Mouse (Mus musculus): ENCODE measurements around the gene Ubash3a. TPM values are rescaled to one million over a fixed set of nuclear protein-coding genes. Genes with fewer than 3 reads are reported as not detected.

Ubash3a gene
- 0.29 and 0.37 TPM in 2 replicates for polyA plus RNA-seq (2016; fragmentation: Nextera tagmentation; extraction: Ambion mirVana)

DNA sequence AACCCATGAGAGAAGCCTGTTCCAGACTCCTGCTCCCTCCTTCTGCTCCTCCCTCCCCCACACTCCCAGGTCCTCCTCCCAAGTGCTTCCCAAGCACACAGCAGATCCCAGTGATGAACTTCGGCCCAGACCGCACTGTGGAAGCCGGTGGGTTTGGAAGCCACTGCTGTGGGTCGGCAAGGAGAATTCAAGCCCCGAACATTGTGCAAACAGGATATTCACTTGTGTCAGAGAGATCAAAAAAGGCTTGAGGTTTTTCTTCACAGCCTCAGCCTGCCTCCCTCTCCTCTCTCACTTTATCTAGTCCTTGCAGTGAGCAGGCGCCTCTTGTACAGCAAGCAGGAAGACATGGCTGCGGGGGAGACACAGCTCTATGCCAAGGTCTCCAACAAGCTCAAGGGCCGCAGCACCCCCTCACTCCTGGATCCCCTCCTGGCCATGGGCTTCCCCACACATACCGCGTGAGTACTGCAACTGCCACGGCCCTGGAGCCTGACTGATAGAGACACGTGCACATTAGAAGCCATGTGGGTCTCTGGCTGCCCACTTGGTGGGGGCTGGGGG, at the start of gene Ubash3a:
Gene Ubash3a, plus strand, starts transcription at position 103 of the 564 bp plus-strand sequence.
- WGBS: 74% methylated on average over 12 of the region's 12 CpGs
- H3K4me2 ChIP-seq (replicated peaks): no peak within 1 kb of the TSS
- no peaks in the 10 kb centered on the region for H3K4me1 ChIP-seq
- ATAC-seq (ENCODE audit: insufficient number of reproducible peaks, insufficient read depth, low FRiP score, low TSS enrichment): no peak
- H3K9ac ChIP-seq: no peak within 1 kb of the TSS
- H3K27ac ChIP-seq: no peak within 1 kb of the TSS
- H3K27me3 ChIP-seq: no peaks in the 10 kb centered on the region
- H3K36me3 ChIP-seq: no peaks in the 10 kb centered on the region
- H3K4me3 ChIP-seq: no peak within 1 kb of the TSS
- H3K9me3 ChIP-seq: no peaks in the 10 kb centered on the region

DNA sequence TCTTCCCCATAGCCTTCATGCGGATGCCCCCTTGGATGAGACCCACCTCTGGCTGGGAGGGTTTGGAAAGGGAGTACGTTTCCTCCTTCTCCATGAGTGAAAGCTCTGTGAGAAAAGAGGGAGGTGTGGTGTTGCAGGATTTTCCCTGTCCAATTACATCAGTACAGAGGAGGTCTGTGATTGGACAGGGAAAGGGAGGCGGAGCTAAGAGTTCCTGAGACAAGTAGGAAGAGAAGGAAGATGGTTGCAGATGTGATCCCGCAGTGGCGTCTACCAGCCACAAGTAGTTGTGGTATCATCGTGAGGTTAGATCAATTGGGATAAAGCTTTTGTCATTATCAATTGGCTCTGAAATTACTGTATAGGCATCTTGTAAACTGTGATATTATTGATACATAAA, 49.8 kb upstream of the Ubash3a start:
- Histone ChIP-seq H3K4me1 (no peaks in the 10 kb centered on the region), H3K27ac (no peak overlapping the region), H3K9ac (no peak overlapping the region), H3K4me2 (replicated peaks) (no peak overlapping the region), H3K27me3 (no peaks in the 10 kb centered on the region), H3K4me3 (no peak overlapping the region), H3K9me3 (no peaks in the 10 kb centered on the region), H3K36me3 (no peaks in the 10 kb centered on the region)
- no peak for ATAC-seq (ENCODE audit: insufficient number of reproducible peaks, insufficient read depth, low FRiP score, low TSS enrichment)
- 74% methylated on average over 6 of the region's 6 CpGs for WGBS

DNA sequence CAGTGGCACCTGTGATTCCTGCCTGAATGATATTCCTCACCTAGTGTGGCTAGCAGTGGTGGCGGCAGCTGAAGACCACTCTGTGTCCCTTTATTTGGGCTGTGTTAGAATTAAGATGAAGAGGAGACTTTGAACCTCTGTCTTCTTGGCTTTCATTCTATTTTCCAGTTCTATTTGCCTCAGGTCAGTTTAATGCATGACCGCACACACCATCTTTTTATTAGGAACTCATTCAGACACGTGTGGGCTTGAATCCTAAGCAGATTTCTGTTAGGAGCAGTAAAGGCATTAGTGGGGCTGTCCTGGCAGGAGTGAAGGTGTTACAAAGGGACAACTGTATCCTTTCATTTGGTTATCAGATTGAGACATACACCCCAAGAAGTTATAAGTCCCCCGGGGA, 47.4 kb upstream of the Ubash3a start:
- 75% methylated on average over 4 of the region's 4 CpGs for WGBS
- no peaks in the 10 kb centered on the region for H3K36me3 ChIP-seq
- H3K9me3 ChIP-seq: no peaks in the 10 kb centered on the region
- ATAC-seq (ENCODE audit: insufficient number of reproducible peaks, insufficient read depth, low FRiP score, low TSS enrichment): no peak
- no peak overlapping the region for H3K9ac ChIP-seq
- H3K27ac ChIP-seq: no peak overlapping the region
- H3K4me3 ChIP-seq: no peak overlapping the region
- no peaks in the 10 kb centered on the region for H3K4me1 ChIP-seq
- H3K4me2 ChIP-seq (replicated peaks): no peak overlapping the region
- no peaks in the 10 kb centered on the region for H3K27me3 ChIP-seq

DNA sequence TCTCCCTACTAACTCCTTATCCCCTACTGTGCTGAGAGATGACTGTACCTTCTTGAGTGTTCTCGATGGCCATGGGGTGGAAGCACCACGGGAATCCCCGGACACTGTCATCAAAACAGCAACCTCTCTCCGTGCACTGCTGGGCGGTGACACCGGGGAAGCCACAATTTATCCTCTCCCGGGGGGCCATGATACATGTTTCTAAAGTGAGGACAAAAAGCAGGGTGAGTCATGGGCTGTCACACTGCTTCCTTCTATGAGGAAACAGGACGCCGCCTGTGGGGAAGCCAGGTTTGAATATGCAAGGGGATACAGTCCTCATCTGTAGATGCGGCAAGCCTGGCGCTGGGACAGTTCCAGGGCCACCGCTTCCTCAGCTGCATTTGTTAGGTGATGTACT, 45.1 kb upstream of the Ubash3a start:
- no peak for ATAC-seq (ENCODE audit: insufficient number of reproducible peaks, insufficient read depth, low FRiP score, low TSS enrichment)
- Histone ChIP-seq H3K9ac (no peak overlapping the region), H3K4me3 (no peak overlapping the region), H3K36me3 (no peaks in the 10 kb centered on the region), H3K9me3 (no peaks in the 10 kb centered on the region), H3K27me3 (no peaks in the 10 kb centered on the region), H3K4me1 (no peaks in the 10 kb centered on the region), H3K4me2 (replicated peaks) (no peak overlapping the region), H3K27ac (no peak overlapping the region)
- WGBS: 90% methylated on average over 12 of the region's 12 CpGs

DNA sequence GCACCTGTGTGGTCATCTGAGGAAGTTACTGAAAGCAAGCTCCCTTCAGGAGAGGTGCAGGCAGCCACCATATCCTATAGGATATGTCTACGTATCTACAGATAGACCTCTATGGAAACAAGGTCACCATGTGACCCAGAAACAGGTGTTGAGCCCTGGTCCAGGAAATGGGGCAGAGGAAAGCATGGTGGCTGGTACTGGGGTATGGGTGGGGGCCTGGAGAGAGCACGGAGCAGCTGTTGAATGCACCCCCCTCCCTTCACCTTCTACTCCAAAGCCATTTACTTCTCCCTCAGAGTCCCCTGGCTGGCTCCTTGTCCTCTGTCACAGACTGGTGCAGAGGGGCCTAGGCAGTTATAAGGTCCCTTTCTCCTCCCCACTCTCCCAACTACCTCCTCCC, 43.9 kb upstream of the Ubash3a start:
- H3K27ac ChIP-seq: no peak overlapping the region
- H3K36me3 ChIP-seq: no peaks in the 10 kb centered on the region
- WGBS: 82% methylated on average over 2 of the region's 2 CpGs
- no peaks in the 10 kb centered on the region for H3K9me3 ChIP-seq
- H3K9ac ChIP-seq: no peak overlapping the region
- H3K4me2 ChIP-seq (replicated peaks): no peak overlapping the region
- no peaks in the 10 kb centered on the region for H3K4me1 ChIP-seq
- no peaks in the 10 kb centered on the region for H3K27me3 ChIP-seq
- ATAC-seq (ENCODE audit: insufficient number of reproducible peaks, insufficient read depth, low FRiP score, low TSS enrichment): no peak
- no peak overlapping the region for H3K4me3 ChIP-seq

DNA sequence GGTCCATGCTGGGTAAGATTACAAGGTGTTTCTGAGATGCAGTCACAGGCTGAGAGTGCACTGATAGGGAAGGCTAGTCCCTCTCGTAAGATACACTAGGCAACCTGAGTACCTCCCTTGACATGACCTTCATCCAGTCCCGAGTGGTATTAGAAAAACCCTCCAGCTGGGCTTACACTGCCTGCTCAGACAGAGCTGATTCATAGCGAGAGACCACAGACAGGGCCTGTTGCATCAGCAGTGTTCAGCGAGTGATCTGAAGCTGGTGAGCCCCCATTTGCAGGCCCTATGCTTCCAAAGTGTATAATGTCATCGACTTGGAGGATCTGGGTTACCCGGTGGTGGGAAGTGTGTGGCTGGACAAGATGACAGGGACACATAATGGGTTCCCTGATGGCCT, 42.5 kb upstream of the Ubash3a start, which contains the start of gene Tff1:
Gene Tff1, minus strand, starts transcription at position 151 of the 400 bp plus-strand sequence.
- H3K36me3 ChIP-seq: no peaks in the 10 kb centered on the region
- H3K4me1 ChIP-seq: no peaks in the 10 kb centered on the region
- no peaks in the 10 kb centered on the region for H3K9me3 ChIP-seq
- no peak within 1 kb of the TSS for H3K9ac ChIP-seq
- no peak within 1 kb of the TSS for H3K27ac ChIP-seq
- no peak within 1 kb of the TSS for H3K4me3 ChIP-seq
- no peak within 1 kb of the TSS for H3K4me2 ChIP-seq (replicated peaks)
- no peak for ATAC-seq (ENCODE audit: insufficient number of reproducible peaks, insufficient read depth, low FRiP score, low TSS enrichment)
- H3K27me3 ChIP-seq: no peaks in the 10 kb centered on the region
- 92% methylated on average over 6 of the region's 6 CpGs for whole genome bisulfite sequencing

DNA sequence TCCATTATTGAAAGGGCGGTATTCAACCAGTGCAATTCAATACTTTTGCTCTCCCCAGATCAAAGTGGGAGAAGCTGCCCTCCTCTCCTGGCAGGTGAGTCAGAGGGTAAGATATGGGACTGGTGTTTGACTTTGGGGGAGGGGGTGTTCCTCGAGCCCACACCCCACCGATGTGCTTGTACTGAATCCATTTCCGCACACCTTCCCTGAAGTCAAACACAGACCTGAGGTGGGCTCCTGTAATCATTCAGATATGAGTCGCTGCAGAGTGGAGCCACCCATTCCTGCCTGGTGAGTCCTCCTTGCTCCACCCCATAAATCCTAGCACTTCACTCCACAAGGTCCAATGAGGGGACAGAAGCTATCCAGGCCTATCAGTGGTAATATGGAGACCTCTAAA, 37.9 kb upstream of the Ubash3a start:
- H3K4me3 ChIP-seq: no peak overlapping the region
- no peaks in the 10 kb centered on the region for H3K9me3 ChIP-seq
- no peak overlapping the region for H3K27ac ChIP-seq
- no peak for ATAC-seq (ENCODE audit: insufficient number of reproducible peaks, insufficient read depth, low FRiP score, low TSS enrichment)
- H3K27me3 ChIP-seq: no peaks in the 10 kb centered on the region
- 88% methylated on average over 5 of the region's 5 CpGs for WGBS
- H3K4me2 ChIP-seq (replicated peaks): no peak overlapping the region
- H3K4me1 ChIP-seq: no peaks in the 10 kb centered on the region
- no peaks in the 10 kb centered on the region for H3K36me3 ChIP-seq
- H3K9ac ChIP-seq: no peak overlapping the region

DNA sequence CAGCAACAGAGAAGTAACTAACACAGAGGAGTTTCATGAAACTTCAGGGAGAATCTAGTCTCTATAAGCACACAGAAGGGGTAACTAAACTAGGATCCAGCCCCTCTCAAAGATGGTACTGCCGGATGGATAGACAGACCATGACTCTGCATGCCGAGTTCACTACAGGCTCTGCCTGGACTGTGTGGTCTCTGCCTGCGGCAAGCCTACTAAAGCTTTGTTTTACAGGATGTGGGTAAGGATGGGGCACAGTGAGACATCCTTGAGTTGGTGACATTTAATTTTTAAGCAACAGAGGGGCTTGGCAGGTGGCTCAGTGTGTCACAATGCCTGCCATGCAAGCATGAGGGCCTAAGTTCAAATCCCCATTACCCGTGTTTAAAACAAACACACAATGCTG, 31.4 kb upstream of the Ubash3a start:
- no peaks in the 10 kb centered on the region for H3K9me3 ChIP-seq
- WGBS: 91% methylated on average over 4 of the region's 4 CpGs
- no peak for ATAC-seq (ENCODE audit: insufficient number of reproducible peaks, insufficient read depth, low FRiP score, low TSS enrichment)
- no peaks in the 10 kb centered on the region for H3K4me1 ChIP-seq
- no peaks in the 10 kb centered on the region for H3K36me3 ChIP-seq
- no peak overlapping the region for H3K9ac ChIP-seq
- no peak overlapping the region for H3K27ac ChIP-seq
- H3K4me2 ChIP-seq (replicated peaks): no peak overlapping the region
- no peak overlapping the region for H3K4me3 ChIP-seq
- H3K27me3 ChIP-seq: no peaks in the 10 kb centered on the region

DNA sequence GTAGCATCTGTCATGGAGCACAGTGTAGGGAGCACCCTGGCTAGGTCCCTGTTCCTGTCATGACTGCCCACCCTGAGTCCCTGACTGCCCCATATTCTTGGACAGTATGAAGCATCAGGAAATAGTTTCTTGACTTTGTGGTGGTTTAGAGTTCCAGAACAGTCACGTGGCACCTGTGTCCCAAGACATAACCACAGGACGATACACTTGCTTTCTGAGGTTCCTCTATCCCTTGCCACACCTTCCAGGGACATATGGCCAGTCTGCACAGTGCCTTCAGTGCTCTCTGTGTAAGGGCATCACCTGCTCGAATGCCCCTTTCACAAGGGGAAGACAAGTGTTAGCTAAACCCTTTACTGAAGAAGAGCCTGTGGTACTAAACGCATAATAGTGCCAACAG, 26.2 kb upstream of the Ubash3a start:
- Histone ChIP-seq H3K9me3 (no peaks in the 10 kb centered on the region), H3K27ac (no peak overlapping the region), H3K36me3 (no peaks in the 10 kb centered on the region), H3K4me3 (no peak overlapping the region), H3K4me1 (no peaks in the 10 kb centered on the region), H3K4me2 (replicated peaks) (no peak overlapping the region), H3K27me3 (no peaks in the 10 kb centered on the region), H3K9ac (no peak overlapping the region)
- ATAC-seq (ENCODE audit: insufficient number of reproducible peaks, insufficient read depth, low FRiP score, low TSS enrichment): no peak
- WGBS: 81% methylated on average over 4 of the region's 4 CpGs

DNA sequence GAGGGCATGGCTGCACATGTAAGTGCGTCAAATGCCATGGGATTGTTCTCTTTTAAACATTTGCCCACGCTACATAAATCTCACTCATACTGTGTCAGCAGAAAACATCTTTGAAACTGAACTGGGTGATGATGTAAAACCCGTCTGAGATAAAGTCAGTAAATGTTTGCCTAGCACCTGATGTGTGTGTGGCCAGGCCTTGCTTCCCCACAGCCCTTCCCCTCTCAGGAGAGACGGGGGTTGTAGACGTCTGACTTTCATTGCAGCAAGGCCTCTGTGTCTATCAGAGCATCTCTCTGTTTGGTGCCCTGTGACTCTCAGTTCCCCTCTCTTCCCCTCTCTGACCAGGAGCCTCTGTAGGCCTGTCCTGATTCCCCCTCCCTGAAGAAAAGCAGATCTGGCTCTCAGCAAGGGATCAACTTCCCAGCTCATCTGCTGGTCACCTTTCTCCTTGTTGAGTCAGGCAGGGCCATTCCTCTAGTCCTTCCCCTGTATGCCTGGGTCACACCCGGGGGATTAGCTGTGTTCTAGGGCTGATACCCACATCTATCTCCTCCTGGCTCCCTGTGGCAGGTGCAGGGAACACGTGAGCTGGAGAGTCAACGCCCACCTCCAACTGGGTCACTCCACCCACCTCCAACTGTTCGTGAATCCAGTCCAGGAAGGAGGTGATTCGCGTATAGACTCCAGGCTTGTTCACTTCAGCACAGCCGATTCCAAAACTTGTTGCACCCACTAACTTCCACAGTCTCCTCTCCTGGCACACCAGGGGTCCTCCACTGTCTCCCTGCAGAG, 24.3 kb upstream of the Ubash3a start:
- H3K27me3 ChIP-seq: no peaks in the 10 kb centered on the region
- no peaks in the 10 kb centered on the region for H3K36me3 ChIP-seq
- no peak for ATAC-seq (ENCODE audit: insufficient number of reproducible peaks, insufficient read depth, low FRiP score, low TSS enrichment)
- no peak overlapping the region for H3K4me3 ChIP-seq
- 68% methylated on average over 12 of the region's 12 CpGs for WGBS
- H3K9me3 ChIP-seq: no peaks in the 10 kb centered on the region
- no peaks in the 10 kb centered on the region for H3K4me1 ChIP-seq
- no peak overlapping the region for H3K27ac ChIP-seq
- H3K9ac ChIP-seq: no peak overlapping the region
- no peak overlapping the region for H3K4me2 ChIP-seq (replicated peaks)

DNA sequence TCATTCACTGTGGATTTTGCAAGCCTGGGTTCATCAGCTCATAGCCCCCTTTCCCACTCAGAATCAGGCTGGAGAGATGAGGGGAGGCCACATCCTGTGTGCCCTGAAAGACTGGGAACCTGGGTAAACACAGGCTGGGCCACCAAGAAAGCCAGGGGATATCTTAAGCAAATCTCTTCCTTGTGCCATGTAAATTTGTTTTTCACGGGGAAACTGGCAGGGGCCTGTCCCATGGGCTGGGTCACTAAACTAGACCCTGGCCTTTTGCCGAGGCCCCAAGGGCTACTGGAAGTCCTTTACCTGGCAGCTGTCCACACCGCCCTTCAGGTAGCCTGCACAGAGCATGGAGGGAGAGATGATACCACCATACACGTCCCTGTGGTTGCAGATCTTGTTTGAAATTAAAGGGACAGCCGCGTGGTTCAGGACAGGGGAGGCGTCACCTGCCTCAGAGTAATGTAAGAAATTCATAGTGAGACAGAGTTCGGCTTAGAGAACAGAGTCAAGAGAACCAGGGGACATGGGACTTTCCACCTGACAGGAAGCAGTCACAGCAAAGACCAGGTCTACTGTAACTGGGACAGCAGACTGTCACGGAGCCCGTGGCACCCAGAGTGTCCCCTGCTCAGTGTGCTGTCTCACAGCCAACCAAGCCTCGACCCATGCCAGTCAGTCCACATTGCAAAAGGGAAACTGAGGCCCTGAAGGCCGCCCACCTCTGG, 23.2 kb upstream of the Ubash3a start:
- no peaks in the 10 kb centered on the region for H3K4me1 ChIP-seq
- WGBS: 81% methylated on average over 12 of the region's 12 CpGs
- no peak overlapping the region for H3K9ac ChIP-seq
- H3K36me3 ChIP-seq: no peaks in the 10 kb centered on the region
- H3K27me3 ChIP-seq: no peaks in the 10 kb centered on the region
- no peak overlapping the region for H3K4me3 ChIP-seq
- H3K4me2 ChIP-seq (replicated peaks): no peak overlapping the region
- no peak overlapping the region for H3K27ac ChIP-seq
- no peaks in the 10 kb centered on the region for H3K9me3 ChIP-seq
- ATAC-seq (ENCODE audit: insufficient number of reproducible peaks, insufficient read depth, low FRiP score, low TSS enrichment): no peak

DNA sequence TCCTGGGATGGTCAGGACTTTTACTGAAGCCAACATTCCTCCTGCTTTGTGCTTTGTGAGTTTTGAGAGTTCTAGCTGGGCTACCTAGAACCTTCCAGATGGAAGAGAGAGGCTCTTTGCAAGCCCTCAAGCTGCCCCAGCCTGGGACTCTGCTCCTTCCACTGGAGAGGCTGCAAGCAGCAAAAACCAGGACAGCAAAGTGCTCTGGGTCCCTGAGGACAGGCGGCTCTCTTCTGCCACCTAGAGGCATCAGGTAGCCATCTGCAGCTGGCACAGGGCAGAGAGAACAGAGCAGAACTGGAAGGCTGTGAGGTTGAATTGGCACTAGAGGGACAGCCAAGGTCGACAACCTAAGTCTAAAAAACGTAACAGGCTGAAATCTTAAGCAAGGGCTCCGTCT, 20.3 kb upstream of the Ubash3a start:
- no peaks in the 10 kb centered on the region for H3K9me3 ChIP-seq
- ATAC-seq (ENCODE audit: insufficient number of reproducible peaks, insufficient read depth, low FRiP score, low TSS enrichment): no peak
- H3K9ac ChIP-seq: no peak overlapping the region
- H3K27ac ChIP-seq: no peak overlapping the region
- H3K4me2 ChIP-seq (replicated peaks): no peak overlapping the region
- no peaks in the 10 kb centered on the region for H3K36me3 ChIP-seq
- H3K4me1 ChIP-seq: no peaks in the 10 kb centered on the region
- WGBS: 24% methylated on average over 4 of the region's 4 CpGs
- H3K27me3 ChIP-seq: no peaks in the 10 kb centered on the region
- no peak overlapping the region for H3K4me3 ChIP-seq
